Mouse (Mus musculus) right cerebral cortex, postnatal 10 days (tissue): ENCODE data around the gene Angptl8.
A peak's percentile ranks its signal among the peaks of the same experiment; 100 is the strongest.

Experiments
- DNase-seq, 2 experiments: peaks; one replicate each; pipeline ENCODE4 v3.0.0; 2021; ENCODE audit warnings: low spot score in 2 of 2

Angptl8 gene

DNA sequence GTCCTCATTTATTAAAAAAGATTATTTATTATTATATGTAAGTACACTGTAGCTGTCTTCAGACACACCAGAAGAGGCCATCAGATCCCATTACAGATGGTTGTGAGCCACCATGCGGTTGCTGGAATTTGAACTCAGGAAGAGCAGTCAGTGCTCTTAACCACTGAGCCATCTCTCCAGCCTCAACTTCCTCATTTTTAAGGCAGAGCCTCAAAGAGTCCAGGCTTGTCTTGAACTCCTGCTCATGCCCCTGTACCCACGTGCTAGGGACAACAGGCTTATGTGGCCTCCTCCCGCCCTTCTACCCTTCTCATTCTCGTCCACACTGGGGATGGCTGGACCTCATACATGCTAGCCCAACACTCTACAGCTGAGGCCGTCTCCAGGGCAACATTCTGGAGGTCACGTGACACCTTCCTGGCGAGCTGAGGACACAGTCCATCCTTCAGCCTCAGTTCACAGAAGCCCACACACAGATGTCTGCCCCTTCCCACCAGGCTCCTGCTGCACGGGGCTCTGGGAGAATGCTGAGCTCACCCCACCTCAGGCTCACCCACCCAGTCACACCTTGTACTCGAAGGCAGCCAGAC, 18.5 kb upstream of the Angptl8 start:
- DNase-seq, result no peak

DNA sequence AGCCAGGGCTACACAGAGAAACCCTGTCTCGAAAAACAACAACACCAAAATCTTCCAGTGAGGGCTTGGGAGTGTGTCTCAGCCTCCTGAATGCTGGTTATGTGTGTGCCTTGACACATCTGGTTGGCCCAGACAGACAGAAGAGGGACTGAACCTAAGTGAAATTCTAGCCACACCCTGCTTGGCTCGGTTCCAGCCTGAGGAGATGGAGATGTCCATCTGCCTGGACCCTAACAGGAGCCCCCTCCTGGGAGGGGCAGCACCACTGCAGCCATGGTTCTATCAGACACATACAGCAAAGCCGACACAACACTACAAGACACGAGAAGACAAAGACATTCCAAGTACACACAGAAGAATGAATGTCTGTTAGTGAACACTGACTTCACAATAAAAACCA, 17.2 kb upstream of the Angptl8 start:
- no peak for DNase-seq

GRCm38 (mm10) chr9:21818561-21818960, 16.7 kb upstream of the Angptl8 start:
- DNase-seq, result no peak

DNA sequence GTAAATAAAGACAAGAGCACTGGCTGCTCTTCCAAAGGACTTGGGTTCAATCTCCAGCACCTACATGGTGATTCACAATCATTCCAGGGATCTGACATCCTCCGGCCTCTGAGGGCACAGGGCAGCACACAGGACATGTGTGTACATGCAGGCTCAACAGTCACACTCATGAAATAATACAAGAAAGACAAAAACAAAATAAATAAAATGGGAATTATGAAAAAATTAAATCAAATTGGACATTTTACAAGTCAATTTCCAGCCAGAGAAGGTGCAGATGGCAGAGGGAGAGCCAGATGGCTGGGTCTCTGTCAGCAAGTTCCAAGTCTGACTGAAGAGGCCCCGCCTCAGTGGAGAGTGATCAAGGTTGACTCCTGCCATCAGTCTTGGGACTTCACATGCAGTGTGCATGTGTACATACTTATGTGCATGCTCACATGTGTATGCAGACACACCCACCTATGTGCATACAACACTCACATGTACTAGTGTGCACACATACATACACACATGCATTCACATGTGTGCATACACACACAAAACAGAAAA, 16.1 kb upstream of the Angptl8 start:
- no peak for DNase-seq

- DNase-seq, result no peak
These were observed 15.1 kb upstream of the Angptl8 start for GRCm38 (mm10) chr9:21820183-21820582.

DNA sequence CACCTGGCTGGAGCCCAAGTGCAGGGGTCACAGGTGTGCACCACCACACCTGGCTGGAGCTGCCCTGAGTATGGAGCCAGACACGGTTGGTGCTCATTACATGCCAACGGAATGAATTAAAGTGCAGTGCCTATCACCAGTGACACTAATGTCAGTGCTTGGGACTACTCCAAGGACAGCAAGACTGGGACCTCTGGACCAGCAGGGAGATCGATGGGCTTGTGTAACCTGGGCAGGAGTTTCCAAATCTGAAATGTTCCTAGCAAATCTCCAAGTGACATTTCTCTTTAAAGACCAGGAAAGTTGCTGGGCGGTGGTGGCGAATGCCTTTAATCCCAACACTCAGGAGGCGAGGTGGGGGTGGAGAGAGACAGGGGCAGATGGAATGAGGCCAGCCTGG, 12.6 kb upstream of the Angptl8 start:
- DNase-seq, result no peak

DNA sequence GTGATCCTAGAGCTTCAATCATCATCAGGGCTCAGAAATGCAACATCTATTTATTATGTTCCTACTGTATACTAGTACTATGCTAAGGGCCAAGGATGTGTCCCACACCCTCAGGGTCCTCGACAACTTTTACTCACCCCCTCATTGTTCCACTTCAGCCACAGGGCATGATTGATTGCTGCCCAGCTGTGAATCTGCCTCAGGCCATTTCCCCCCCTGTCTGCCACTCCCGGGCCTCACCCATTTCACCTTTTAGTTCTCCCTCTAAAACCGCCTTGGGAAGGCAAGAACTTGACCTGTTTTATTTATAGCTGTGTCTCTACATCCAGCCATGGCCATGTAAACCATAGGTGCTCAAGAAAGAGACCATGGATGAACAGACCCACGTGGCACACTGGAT, 11.4 kb upstream of the Angptl8 start:
- DNase-seq, result no peak

- DNase-seq, result no peak
These were observed 10.9 kb upstream of the Angptl8 start for GRCm38 (mm10) chr9:21824366-21824765.

DNA sequence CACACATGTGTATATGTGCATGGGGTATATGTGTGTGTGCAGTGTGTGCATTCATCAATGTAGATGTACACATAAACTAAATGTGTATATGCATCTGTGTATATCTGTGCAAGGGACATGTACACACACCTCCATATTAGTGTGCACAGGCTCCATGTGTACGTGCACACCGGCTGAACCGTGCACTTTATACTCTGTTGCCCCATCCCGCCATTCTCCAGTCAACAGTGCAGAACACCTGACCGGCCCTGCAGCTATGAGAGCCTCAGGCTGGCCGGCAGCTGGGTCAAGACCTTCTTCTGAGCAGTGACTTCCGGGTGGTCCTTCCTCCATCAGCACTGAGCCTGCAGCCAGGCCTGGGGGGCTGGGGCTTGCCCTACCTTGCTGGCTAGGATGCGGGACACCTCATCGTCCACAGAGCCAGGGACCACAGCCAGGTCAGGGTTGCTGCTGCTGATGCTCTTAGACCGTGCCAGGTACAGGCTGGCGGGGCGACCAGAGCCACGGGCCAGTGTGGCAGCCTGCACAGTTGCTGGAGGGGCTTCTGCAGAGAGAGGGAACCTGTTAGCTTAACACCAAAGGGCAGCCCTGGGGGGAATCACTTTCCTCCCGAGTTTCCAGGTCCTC, 5.4 kb upstream of the Angptl8 start:
- no peak for DNase-seq

- DNase-seq, result no peak
These were observed 4.9 kb upstream of the Angptl8 start for GRCm38 (mm10) chr9:21830461-21830850.

GRCm38 (mm10) chr9:21830936-21831335, 4.4 kb upstream of the Angptl8 start:
- DNase-seq, result no peak

GRCm38 (mm10) chr9:21831558-21832240, 3.6 kb upstream of the Angptl8 start:
- no peak for DNase-seq

DNA sequence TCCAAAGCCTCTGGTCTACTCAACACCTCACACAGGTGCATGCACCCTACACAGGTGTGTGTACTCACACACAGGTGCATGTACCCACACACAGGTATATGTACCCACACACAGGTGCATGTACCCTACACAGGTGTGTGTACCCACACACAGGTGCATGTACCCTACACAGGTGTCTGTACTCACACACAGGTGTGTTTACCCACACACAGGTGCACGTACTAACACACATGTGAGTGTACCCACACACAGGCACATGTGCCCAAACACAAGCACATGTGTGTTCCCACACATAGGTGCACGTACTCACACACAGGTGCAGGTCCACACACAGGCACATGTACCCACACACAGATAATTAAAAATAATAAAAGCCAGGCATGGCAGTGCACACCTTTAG, 2.4 kb downstream of the Angptl8 start:
- no peak for DNase-seq

GRCm38 (mm10) chr9:21840115-21840787, 4.9 kb downstream of the Angptl8 start:
- peak in 1 of 2 experiments; percentile 57 for DNase-seq

- no peak for DNase-seq
These were observed 6.0 kb downstream of the Angptl8 start for GRCm38 (mm10) chr9:21841340-21841739.

DNA sequence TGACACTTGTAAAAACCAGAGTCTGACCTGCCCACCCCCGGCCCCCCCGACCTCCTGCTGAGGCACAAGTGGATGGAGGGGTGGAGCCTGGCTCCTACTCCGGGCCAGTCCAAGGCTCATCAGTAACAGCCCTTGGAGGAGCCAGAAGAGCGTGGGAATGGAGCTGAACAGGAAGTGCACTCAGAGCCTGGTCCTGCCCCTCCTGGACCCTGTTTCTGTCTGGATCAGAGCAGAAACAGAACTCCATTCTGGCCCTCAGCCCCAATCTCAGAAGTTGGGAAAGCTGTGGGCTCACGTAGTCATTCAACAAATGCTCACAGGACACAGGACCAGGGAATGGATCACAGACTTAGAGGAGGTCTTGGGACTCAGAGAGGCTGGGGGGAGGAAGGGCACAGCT, 7.1 kb downstream of the Angptl8 start:
- DNase-seq, result no peak

- DNase-seq, result no peak
These were observed 7.8 kb downstream of the Angptl8 start for GRCm38 (mm10) chr9:21843086-21843485.

- no peak for DNase-seq
These were observed 10.2 kb downstream of the Angptl8 start for GRCm38 (mm10) chr9:21845381-21846080.

GRCm38 (mm10) chr9:21846755-21847341, 11.5 kb downstream of the Angptl8 start:
- DNase-seq, result no peak

DNA sequence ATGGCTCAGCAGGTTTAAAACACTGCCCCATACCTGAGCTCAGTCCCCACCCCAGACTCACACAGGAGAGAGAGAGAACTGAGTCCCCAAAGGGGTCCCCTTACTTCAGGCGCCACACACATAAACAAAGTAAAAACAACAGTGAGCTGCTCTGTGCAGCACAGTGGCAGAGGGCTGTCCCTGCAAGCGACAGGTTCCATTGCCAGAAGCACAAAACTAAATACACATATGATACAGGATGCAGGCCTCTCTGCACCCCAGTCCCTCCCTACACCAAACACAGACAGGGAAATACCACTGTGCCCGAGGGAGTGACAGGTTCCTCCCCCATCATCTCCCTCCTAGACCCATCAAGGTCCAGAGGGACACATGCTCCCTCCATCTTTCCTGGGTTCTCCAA, 12.1 kb downstream of the Angptl8 start:
- DNase-seq, result no peak

- DNase-seq, result no peak
These were observed 12.6 kb downstream of the Angptl8 start for GRCm38 (mm10) chr9:21847926-21848325.
